Mouse (Mus musculus) liver, embryonic 12.5 days (tissue): Measurements from ENCODE around the gene 4632433K11Rik. TPM values are rescaled to one million over a fixed set of nuclear protein-coding genes. Genes with fewer than 3 reads are reported as not detected.

Source experiments
- ATAC-seq: fragments of 200-750 bp; cut with Nextera tagmentation; 2 replicates; pipeline ENCODE4 v1.8.0; 2017; ENCODE audit warnings: moderate number of reproducible peaks, mild to moderate bottlenecking, moderate library complexity
- H3K27ac ChIP-seq: fragments of 300-500 bp; sonication (generic); 2 replicates; pipeline ENCODE4 v1.5.1; 2016; ENCODE audit warnings: mild to moderate bottlenecking
- H3K27me3 ChIP-seq: fragments of 300-500 bp; sonication (generic); replicated peaks from 2 replicates; pipeline ENCODE4 v1.6.1; 2016; ENCODE audit warnings: mild to moderate bottlenecking, moderate library complexity
- H3K36me3 ChIP-seq: fragments of 300-500 bp; sonication (generic); 2 replicates; pipeline ENCODE4 v1.6.1; 2016; ENCODE audit warnings: mild to moderate bottlenecking, moderate library complexity
- H3K4me1 ChIP-seq: fragments of 300-500 bp; sonication (generic); 2 replicates; pipeline ENCODE4 v1.6.1; 2016
- H3K4me2 ChIP-seq: fragments of 300-500 bp; sonication (generic); 2 replicates; pipeline ENCODE4 v1.6.1; 2016; ENCODE audit warnings: mild to moderate bottlenecking, moderate library complexity
- H3K4me3 ChIP-seq: fragments of 300-500 bp; sonication (generic); 2 replicates; pipeline ENCODE4 v1.5.1; 2016; ENCODE audit warnings: mild to moderate bottlenecking, moderate library complexity
- H3K9ac ChIP-seq: fragments of 300-500 bp; sonication (generic); 2 replicates; pipeline ENCODE4 v1.6.1; 2016; ENCODE audit warnings: mild to moderate bottlenecking, moderate library complexity
- H3K9me3 ChIP-seq: fragments of 300-500 bp; sonication (generic); replicated peaks from 2 replicates; pipeline ENCODE4 v1.6.1; 2016; ENCODE audit warnings: mild to moderate bottlenecking, moderate library complexity
- WGBS: fragments of 180-500 bp; shearing (Covaris S2); methylation state at CpG from one replicate; pipeline ENCODE4 v1.1.7; 2016; ENCODE audit not compliant: insufficient replicate concordance; 5-methylcytosine and 5-hydroxymethylcytosine counted together
- polyA plus RNA-seq: library from polyadenylated mRNA; unstranded; fragments of >200 nt; fragmentation: Nextera tagmentation; extraction: Ambion mirVana; gene quantifications from 2 replicates; pipeline ENCODE4 v1.2.1, GENCODE M21; 2016

4632433K11Rik gene
- polyA plus RNA-seq, 1 experiment from 2014 or later: not detected

- H3K4me1 ChIP-seq: peaks cover 80% of the 10 kb centered on the region
- peaks cover 76% of the 10 kb centered on the region for H3K36me3 ChIP-seq
- H3K9me3 ChIP-seq: no peaks in the 10 kb centered on the region
- H3K4me3 ChIP-seq: peak overlapping the region; percentile 99
- ATAC-seq: no peak
- no peaks in the 10 kb centered on the region for H3K27me3 ChIP-seq
- H3K27ac ChIP-seq: peak overlapping the region; percentile 97
- WGBS: 10% methylated on average over 6 of the region's 6 CpGs
- peak overlapping the region; percentile 98 for H3K9ac ChIP-seq
- H3K4me2 ChIP-seq: peak overlapping the region; percentile 87
Observed at GRCm38 (mm10) chr7:5080815-5081214, 46.9 kb downstream of the 4632433K11Rik start.

GRCm38 (mm10) chr7:5081241-5081640 lies 47.3 kb downstream of the 4632433K11Rik start:
- Histone ChIP-seq H3K4me1 (peaks cover 80% of the 10 kb centered on the region), H3K36me3 (peaks cover 77% of the 10 kb centered on the region)
- ATAC-seq: peak; percentile 56

GRCm38 (mm10) chr7:5081939-5082338 lies 48.0 kb downstream of the 4632433K11Rik start:
- Histone ChIP-seq H3K9me3 (no peaks in the 10 kb centered on the region), H3K4me2 (peak overlapping the region; percentile 87), H3K9ac (peak overlapping the region; percentile 98), H3K4me1 (peaks cover 80% of the 10 kb centered on the region), H3K27me3 (no peaks in the 10 kb centered on the region), H3K4me3 (peak overlapping the region; percentile 99), H3K36me3 (peaks cover 77% of the 10 kb centered on the region), H3K27ac (peak overlapping the region; percentile 97)
- WGBS: 89% methylated on average over 2 of the region's 2 CpGs
- ATAC-seq: no peak

More at GRCm38 (mm10) chr7:5081241-5081640, 47.3 kb downstream of the 4632433K11Rik start:
- peak overlapping the region; percentile 87 for H3K4me2 ChIP-seq
- H3K9ac ChIP-seq: peak overlapping the region; percentile 98
- no peaks in the 10 kb centered on the region for H3K27me3 ChIP-seq
- H3K4me3 ChIP-seq: peak overlapping the region; percentile 99
- no peaks in the 10 kb centered on the region for H3K9me3 ChIP-seq
- peak overlapping the region; percentile 97 for H3K27ac ChIP-seq
- WGBS: 15% methylated on average over 6 of the region's 6 CpGs

GRCm38 (mm10) chr7:5083325-5084105 lies 49.6 kb downstream of the 4632433K11Rik start:
- 79% methylated on average over 18 of the region's 18 CpGs for WGBS
- Histone ChIP-seq H3K9ac (no peak overlapping the region), H3K4me3 (0 out of 2 replicates have a peak overlapping the region, but pooled peaks have one; percentile 2), H3K9me3 (no peaks in the 10 kb centered on the region), H3K4me1 (peaks cover 75% of the 10 kb centered on the region), H3K4me2 (peak overlapping the region; percentile 87), H3K27me3 (no peaks in the 10 kb centered on the region), H3K27ac (peak overlapping the region; percentile 36; the same call in 1 of the 2 replicates), H3K36me3 (peaks cover 77% of the 10 kb centered on the region)
- ATAC-seq: no peak

Other genes starting within 250 kb of the 4632433K11Rik start
- gene Tmem238, start 244.5 kb upstream of the 4632433K11Rik start, polyA plus RNA-seq: 18.9 and 19.2 TPM in 2 replicates
- gene Rpl28, start 241.2 kb upstream of the 4632433K11Rik start, polyA plus RNA-seq: 397 and 413 TPM in 2 replicates
- gene Ube2s, start 221.5 kb upstream of the 4632433K11Rik start, polyA plus RNA-seq: 353 and 370 TPM in 2 replicates
- not detected in 2 replicates for gene Shisa7, start 189.4 kb upstream of the 4632433K11Rik start, polyA plus RNA-seq
- gene Isoc2b, start 163.9 kb upstream of the 4632433K11Rik start, polyA plus RNA-seq: 3.5 and 3.9 TPM in 2 replicates
- gene Isoc2a, start 157.0 kb upstream of the 4632433K11Rik start, polyA plus RNA-seq: 0.62 and 0.95 TPM in 2 replicates
- 0.10 TPM in 1 of 2 replicates, not detected in the other for gene Gm36210, start 127.6 kb upstream of the 4632433K11Rik start, polyA plus RNA-seq
- gene Zfp628, start 118.9 kb upstream of the 4632433K11Rik start, polyA plus RNA-seq: 2.4 and 2.7 TPM in 2 replicates
- gene Nat14, start 112.1 kb upstream of the 4632433K11Rik start, polyA plus RNA-seq: 0.54 and 0.67 TPM in 2 replicates
- gene Ssc5d, start 108.3 kb upstream of the 4632433K11Rik start, polyA plus RNA-seq: 0.13 and 0.19 TPM in 2 replicates
- gene Sbk2, start 69.7 kb upstream of the 4632433K11Rik start, polyA plus RNA-seq: not detected in 2 replicates
- not detected in 2 replicates for gene Sbk3, start 63.0 kb upstream of the 4632433K11Rik start, polyA plus RNA-seq
- 6.4 and 6.9 TPM in 2 replicates for gene Zfp579, start 38.0 kb upstream of the 4632433K11Rik start, polyA plus RNA-seq
- gene Zfp524, start 19.7 kb upstream of the 4632433K11Rik start, polyA plus RNA-seq: 11.5 and 11.7 TPM in 2 replicates
- 29.4 TPM in 2 replicates for gene Fiz1, start 19.4 kb upstream of the 4632433K11Rik start, polyA plus RNA-seq
- 0.62 and 1.0 TPM in 2 replicates for gene Gm44973, start 18.6 kb upstream of the 4632433K11Rik start, polyA plus RNA-seq
- 2.6 and 2.7 TPM in 2 replicates for gene Zfp865, start 13.7 kb upstream of the 4632433K11Rik start, polyA plus RNA-seq
- 2.2 and 2.4 TPM in 2 replicates for gene Ccdc106, start 13.6 kb upstream of the 4632433K11Rik start, polyA plus RNA-seq
- gene Zfp784, start 4.3 kb downstream of the 4632433K11Rik start, polyA plus RNA-seq: 1.1 and 1.3 TPM in 2 replicates
- gene Zfp580, start 17.4 kb downstream of the 4632433K11Rik start, polyA plus RNA-seq: 5.2 and 5.6 TPM in 2 replicates
- gene U2af2, start 28.0 kb downstream of the 4632433K11Rik start, polyA plus RNA-seq: 97.6 and 109 TPM in 2 replicates
- 66.2 and 69.1 TPM in 2 replicates for gene Epn1, start 46.1 kb downstream of the 4632433K11Rik start, polyA plus RNA-seq
- not detected in 2 replicates for gene Rfpl4, start 82.8 kb downstream of the 4632433K11Rik start, polyA plus RNA-seq
- gene Rasl2-9, start 91.8 kb downstream of the 4632433K11Rik start, polyA plus RNA-seq: 0.38 TPM in 1 of 2 replicates, not detected in the other
- 0.05 TPM in 1 of 2 replicates, not detected in the other for gene Vmn1r55, start 115.6 kb downstream of the 4632433K11Rik start, polyA plus RNA-seq
- gene Vmn1r56, start 162.6 kb downstream of the 4632433K11Rik start, polyA plus RNA-seq: not detected in 2 replicates
- not detected in 2 replicates for gene Vmn1r57, start 184.4 kb downstream of the 4632433K11Rik start, polyA plus RNA-seq